Mouse (Mus musculus) frontal cortex, adult (tissue): Measurements from ENCODE around the gene Slc4a8.

ENCODE experiments used
- ATAC-seq: cut with Nextera tagmentation; 2 replicates; pipeline ENCODE4 v1.9.2; 2017; ENCODE audit warnings: mild to moderate bottlenecking, moderate library complexity, mixed read lengths; ENCODE audit not compliant: low TSS enrichment

Gene Slc4a8

DNA sequence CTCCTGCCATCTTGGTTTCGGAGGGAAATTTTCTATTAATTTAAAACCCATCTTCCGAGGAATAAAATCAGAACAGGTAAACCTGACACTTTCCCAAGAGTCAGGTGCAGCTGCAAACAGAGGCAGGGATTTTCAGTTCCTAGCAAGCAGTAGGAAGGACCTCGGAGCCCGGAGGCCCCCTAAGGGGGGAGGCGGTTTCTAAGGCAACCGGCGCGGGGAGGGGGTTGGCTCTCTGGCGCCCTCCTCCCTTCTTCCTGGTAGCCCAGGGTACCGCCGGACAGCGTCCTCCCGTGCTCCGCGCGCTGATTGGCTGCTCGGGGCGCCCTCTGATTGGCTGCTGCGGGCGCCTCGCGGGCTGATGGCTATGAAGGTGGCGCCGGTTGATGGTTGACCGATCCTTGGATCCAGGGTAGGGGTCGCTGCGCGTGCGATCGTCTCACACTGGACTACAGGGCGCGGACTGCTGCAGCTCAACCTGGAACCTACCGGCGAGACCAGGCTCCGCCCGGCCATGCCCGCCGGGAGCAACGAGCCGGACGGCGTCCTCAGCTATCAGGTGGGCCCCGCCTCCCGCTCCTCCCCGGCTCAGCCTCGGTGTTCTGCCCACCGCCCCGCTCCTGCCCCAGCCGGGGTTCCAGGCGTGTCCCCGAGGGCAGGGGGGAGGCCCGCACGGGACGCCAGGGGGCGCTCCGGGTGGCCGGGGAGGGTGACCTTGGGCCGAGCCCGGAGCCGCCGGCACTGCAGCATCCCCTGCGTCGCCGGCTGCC lies at the start of gene Slc4a8:
Gene Slc4a8 (plus strand): TSS at position 329 of the 767 bp plus-strand sequence.
- peak; percentile 89 for ATAC-seq

DNA sequence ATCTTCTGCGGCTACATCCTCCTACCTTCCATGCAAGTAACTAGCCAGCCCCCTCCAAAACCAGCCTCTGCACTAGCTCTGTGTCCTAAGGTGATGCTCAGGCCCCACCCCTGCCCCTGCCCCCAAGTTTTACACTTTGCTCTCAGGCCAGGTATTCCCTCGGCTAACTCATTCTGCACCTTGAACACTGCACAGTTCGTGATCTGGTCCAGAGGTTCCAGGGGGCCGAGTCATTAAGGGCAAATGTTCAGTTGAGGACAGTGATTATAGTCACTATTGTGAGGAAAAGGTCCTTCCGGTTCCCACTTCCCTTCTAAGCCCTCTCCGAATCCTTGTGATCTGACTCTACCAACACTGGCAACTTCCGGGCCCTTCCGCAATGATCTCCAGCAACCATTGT lies 47.1 kb upstream of the Slc4a8 start:
- ATAC-seq: no peak

GRCm38 (mm10) chr15:100715399-100715993 lies 46.1 kb upstream of the Slc4a8 start:
- no peak for ATAC-seq

DNA sequence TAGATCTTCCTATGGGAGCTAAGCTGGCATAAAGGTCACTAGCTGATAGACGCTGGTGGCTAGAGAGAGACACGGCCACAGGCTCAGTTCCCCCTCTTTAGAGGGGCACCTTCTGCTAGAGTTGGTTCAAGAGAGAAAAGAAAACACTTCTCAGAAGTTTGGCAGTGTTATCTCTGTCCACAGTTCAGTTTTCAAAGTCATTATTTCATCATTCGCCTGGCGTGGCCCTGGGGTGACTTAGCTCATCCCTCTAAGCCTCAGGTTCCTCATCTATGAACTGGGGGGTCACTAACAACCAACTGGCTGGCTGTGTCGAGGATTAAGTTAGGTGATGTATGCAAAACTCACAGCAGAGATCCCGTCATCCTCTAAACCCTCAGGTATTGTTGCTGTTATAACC lies 43.6 kb upstream of the Slc4a8 start:
- ATAC-seq: no peak

GRCm38 (mm10) chr15:100718572-100718971 lies 43.0 kb upstream of the Slc4a8 start:
- no peak for ATAC-seq

DNA sequence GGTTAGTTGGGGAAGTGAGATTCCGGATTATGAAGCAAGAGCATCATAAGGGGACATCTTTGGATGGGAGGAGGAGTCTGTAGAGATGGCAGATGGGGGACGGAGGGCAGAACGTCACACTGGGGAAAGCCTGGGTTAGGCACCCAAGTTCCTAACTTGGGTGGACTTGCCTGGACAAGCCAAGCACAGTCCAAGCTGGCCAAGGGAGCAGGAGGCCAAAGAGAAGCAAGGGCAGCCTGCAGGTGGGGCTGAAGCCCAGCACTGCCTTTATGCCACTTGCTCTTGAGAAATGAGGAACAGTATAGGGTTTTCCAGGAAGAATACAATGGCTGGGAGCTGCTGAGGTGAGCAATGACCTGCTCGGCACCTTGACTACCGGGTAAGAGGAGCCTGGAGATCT lies 42.3 kb upstream of the Slc4a8 start:
- ATAC-seq: no peak

DNA sequence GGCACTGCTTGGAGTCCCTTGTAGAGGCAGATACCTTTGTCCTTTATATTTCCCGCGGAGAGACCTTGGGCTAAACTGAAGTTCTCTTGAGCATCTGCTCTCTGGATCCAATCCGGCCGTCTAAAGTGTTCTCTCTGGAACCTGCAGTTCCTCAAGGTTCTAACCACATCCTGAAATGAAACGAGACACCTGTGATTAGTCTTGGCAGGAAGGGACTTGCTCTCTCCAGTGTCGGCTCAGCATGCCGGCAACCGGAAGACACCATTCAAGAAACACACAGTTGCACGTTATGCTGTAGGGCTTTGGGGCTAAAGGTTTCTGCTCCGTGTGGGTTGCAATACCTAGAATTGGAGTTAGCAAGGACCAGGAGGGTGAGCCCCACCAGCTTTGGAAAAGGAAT lies 41.5 kb upstream of the Slc4a8 start:
- no peak for ATAC-seq

- ATAC-seq: no peak
Observed at GRCm38 (mm10) chr15:100721445-100721844, 40.1 kb upstream of the Slc4a8 start.

GRCm38 (mm10) chr15:100722026-100722425 lies 39.5 kb upstream of the Slc4a8 start:
- no peak for ATAC-seq

DNA sequence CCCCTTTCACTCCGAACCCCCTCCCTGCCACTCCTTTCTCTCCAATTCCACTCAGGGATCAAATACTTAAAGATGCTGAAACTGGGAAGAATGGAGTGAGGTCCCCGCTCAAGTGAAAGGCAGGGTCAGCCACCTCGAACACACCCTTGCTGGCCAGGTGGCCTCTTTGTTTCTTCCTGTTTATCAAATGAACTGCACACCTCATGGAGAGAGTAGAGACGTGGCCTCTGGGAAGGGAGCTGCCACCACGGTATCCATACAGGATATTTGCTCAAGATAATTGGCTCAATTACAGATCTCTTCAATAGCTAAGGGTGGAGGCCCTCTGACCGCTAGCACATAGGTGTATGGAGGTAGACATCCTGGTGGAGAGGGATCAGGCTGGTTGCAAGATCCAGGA lies 39.0 kb upstream of the Slc4a8 start:
- no peak for ATAC-seq

DNA sequence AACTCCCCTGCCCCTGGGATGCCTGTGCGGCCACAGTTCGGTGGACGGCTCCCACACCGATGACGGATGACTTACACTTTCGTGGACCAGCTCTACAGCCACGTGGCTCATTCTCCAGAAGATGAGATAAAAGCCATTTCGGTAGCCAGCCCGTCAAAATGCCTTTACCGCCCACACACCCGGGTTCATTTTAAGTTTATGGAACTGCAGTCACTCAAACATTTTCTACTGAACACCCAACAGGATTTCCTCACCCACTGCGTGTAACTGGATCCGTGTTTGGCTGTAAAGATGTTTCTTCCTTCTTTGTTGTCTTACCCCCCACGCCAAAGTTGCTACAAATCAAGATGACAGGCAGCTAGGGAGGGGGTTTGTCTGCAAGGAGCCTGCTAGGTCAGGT lies 38.0 kb upstream of the Slc4a8 start:
- no peak; the same call in 1 of the 2 replicates for ATAC-seq

DNA sequence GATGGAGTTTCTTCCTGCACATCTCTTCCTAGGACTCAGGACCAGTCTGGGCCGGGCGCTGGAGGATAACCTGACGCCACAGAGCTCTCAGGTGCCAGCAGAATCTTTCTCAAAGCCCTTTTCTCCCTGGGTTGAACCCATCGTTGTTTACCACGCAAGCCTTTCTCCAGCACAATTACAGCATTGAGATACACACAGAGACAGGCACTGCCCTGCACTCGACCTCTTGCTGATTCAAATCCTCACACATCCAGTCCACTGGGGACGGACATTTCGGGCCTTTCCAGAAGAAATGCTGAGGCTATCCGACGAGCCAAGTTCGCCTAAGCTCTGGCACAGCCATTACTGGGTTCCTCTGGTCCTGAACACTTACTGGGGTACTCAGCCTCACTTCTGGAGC lies 34.8 kb upstream of the Slc4a8 start:
- ATAC-seq: no peak

GRCm38 (mm10) chr15:100727834-100728233 lies 33.7 kb upstream of the Slc4a8 start:
- no peak for ATAC-seq

DNA sequence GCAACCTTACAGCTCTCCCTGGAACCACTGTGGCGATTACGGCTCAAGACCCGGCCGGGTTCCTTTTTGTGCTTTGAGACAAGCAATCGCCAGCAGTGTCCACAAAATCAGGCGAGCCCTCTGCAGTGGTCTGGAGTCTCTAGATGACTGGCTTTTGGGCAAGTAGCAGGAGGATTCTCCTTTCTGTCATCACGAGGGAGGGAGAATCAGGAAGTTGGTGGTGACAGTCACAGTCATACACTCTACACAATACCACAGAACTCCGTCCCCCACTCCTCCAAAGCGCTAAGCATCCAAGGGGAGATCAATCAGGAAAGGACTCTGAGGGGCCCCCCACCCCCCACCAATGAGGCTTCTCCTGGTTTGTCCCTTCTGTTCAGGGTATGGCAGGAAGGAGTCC lies 33.0 kb upstream of the Slc4a8 start:
- no peak for ATAC-seq

GRCm38 (mm10) chr15:100729281-100729985 lies 32.1 kb upstream of the Slc4a8 start, which contains the start of gene Galnt6:
TSS of gene Galnt6 (minus strand) at chr15:100729376.
- no peak for ATAC-seq

GRCm38 (mm10) chr15:100731081-100731480 lies 30.5 kb upstream of the Slc4a8 start:
- no peak for ATAC-seq

GRCm38 (mm10) chr15:100732580-100732979 lies 29.0 kb upstream of the Slc4a8 start:
- no peak for ATAC-seq

DNA sequence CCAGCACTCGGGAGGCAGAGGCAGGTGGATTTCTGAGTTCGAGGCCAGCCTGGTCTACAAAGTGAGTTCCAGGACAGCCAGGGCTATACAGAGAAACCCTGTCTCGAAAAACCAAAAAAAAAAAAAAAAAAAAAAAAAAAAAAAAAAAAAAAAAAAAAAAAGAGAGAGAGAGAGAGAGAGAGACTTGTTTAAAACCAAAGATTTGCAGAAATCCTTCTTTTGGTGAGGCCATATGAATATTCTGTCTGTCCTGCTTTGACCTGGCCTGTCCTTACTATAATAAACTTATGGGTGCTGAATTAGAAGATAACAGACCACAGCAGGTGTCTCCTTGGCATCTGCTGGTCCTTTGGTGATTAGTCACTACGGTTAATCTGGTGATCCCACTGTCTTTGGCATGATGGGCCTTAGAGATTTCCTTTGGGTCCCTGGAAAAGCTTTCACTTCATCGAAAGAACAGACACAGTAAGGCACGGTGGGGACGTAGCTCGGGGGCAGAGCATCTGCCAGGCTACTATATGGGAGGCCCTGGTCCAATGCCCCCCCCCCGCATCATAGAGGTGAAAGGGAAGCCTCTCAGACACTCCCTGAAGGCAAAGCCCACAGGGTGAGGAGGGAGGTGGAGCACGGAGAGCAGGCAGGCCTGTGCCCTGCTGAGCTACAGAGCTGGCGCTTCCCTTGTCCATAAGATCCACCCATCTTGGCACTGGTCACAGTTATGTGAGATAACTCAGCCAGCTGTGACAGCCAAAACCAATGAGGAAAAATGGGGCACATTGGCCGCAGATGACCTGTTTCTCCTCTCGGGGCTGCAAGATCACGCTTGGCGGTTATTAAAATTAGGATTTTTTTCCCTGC lies 26.2 kb upstream of the Slc4a8 start:
- no peak for ATAC-seq

- no peak for ATAC-seq
Observed at GRCm38 (mm10) chr15:100735953-100736300, 25.6 kb upstream of the Slc4a8 start.

GRCm38 (mm10) chr15:100737667-100738066 lies 23.9 kb upstream of the Slc4a8 start:
- ATAC-seq: no peak

- ATAC-seq: no peak
Observed at GRCm38 (mm10) chr15:100738351-100738781, 23.2 kb upstream of the Slc4a8 start.

- no peak for ATAC-seq
Observed at GRCm38 (mm10) chr15:100739442-100739841, 22.1 kb upstream of the Slc4a8 start.
